Mouse (Mus musculus) heart, postnatal 36 days (tissue): ENCODE measurements around the gene Tarm1. TPM values are rescaled to one million over a fixed set of nuclear protein-coding genes. Genes with fewer than 3 reads are reported as not detected.

Source experiments
- DNase-seq, 2 experiments: peaks; one replicate each; pipeline ENCODE4 v3.0.0; 2021 to 2022
- intact Hi-C: fragments of 180-260 bp; cut with DNase I; formaldehyde crosslinking; loops from one replicate; pipeline ENCODE4 v1.15.1; 2025
- total RNA-seq, 2 experiments: library from RNA; stranded (reverse); gene quantifications; 2 replicates each; pipeline ENCODE4 v1.2.3; 2021

Tarm1 gene
- total RNA-seq, 2 experiments from 2014 or later, result not detected

GRCm38 (mm10) chr7:3442476-3443062 lies 59.9 kb downstream of the Tarm1 start:
- no peak for DNase-seq
- intact Hi-C loops, result no loop called here

GRCm38 (mm10) chr7:3440526-3440925 lies 61.9 kb downstream of the Tarm1 start:
- DNase-seq, result no peak
- intact Hi-C loops, result no loop called here

GRCm38 (mm10) chr7:3439984-3440383 lies 62.4 kb downstream of the Tarm1 start:
- intact Hi-C loops, result no loop called here
- no peak for DNase-seq

- intact Hi-C loops, result no loop called here
Measured at GRCm38 (mm10) chr7:3437941-3438340, 64.5 kb downstream of the Tarm1 start.

More at GRCm38 (mm10) chr7:3437941-3438340, 64.5 kb downstream of the Tarm1 start:
- DNase-seq, result no peak

Other genes starting within 250 kb of the Tarm1 start
- 100 to 1,000 TPM; 160 to 162 TPM for gene Myadm, start 213.5 kb downstream of the Tarm1 start, total RNA-seq
- 1 to 10 TPM; 1.8 to 2.5 TPM for gene Prkcg, start 213.4 kb downstream of the Tarm1 start, total RNA-seq
- gene Cacng7, start 169.7 kb downstream of the Tarm1 start, total RNA-seq, result 1 to 10 TPM; 3.7 to 4.7 TPM
- not detected for gene Cacng8, start 111.9 kb downstream of the Tarm1 start, total RNA-seq
- 1 to 10 TPM; 1.3 to 1.9 TPM for gene Cacng6, start 78.4 kb downstream of the Tarm1 start, total RNA-seq
- gene Oscar, start 113.5 kb upstream of the Tarm1 start, total RNA-seq, result under 1 TPM; 0.17 to 0.35 TPM
- gene Ndufa3, start 114.7 kb upstream of the Tarm1 start, total RNA-seq, result 1,000 to 10,000 TPM; 1,822 to 1,988 TPM
- 10 to 100 TPM; 17.2 to 25.4 TPM for gene Tfpt, start 127.3 kb upstream of the Tarm1 start, total RNA-seq
- 10 to 100 TPM; 24.4 to 26.6 TPM for gene Prpf31, start 127.4 kb upstream of the Tarm1 start, total RNA-seq
- gene Cnot3, start 142.6 kb upstream of the Tarm1 start, total RNA-seq, result 10 to 100 TPM; 22.5 to 27.6 TPM
- 10 to 100 TPM; 12.5 to 12.9 TPM for gene Leng1, start 163.2 kb upstream of the Tarm1 start, total RNA-seq
- 1 to 10 TPM in 1 of 2 experiments, under 1 TPM in 1; 0.54 to 1.2 TPM for gene Tmc4, start 174.9 kb upstream of the Tarm1 start, total RNA-seq
- gene Tsen34, start 190.2 kb upstream of the Tarm1 start, total RNA-seq, result 10 to 100 TPM; 73.9 to 77.4 TPM
- gene Mboat7, start 190.9 kb upstream of the Tarm1 start, total RNA-seq, result 10 to 100 TPM; 18.7 to 22.1 TPM
- 100 to 1,000 TPM; 621 to 660 TPM for gene Rps9, start 201.4 kb upstream of the Tarm1 start, total RNA-seq
- gene Pirb, start 217.8 kb upstream of the Tarm1 start, total RNA-seq, result 1 to 10 TPM; 1.7 to 2.6 TPM